Mouse (Mus musculus) MEL (cell line): ENCODE measurements around the gene Ncbp1. TPM values are rescaled to one million over a fixed set of nuclear protein-coding genes. Genes with fewer than 3 reads are reported as not detected.
A peak's percentile ranks its signal among the peaks of the same experiment; 100 is the strongest.

ENCODE experiments used
- DNase-seq: peaks from one replicate; pipeline ENCODE4 v3.0.0; 2011; ENCODE audit warnings: low read depth, low spot score
- H3K27ac ChIP-seq: 2 replicates; pipeline ENCODE4 v1.5.1; 2012; ENCODE audit warnings: low read depth, mild to moderate bottlenecking, control low read depth, low read length, moderate library complexity; ENCODE audit not compliant: control insufficient read depth
- H3K27me3 ChIP-seq, 2 experiments: fragments of 150-350 bp in 1 of 2; sonication (generic) in 1 of 2; 2 replicates each; pipeline ENCODE4 v1.6.1; 2012; ENCODE audit warnings: low read length in 2 of 2, mild to moderate bottlenecking in 2 of 2, improper control_type of control experiment in 1 of 2, moderate library complexity in 1 of 2; ENCODE audit not compliant: insufficient read depth in 2 of 2, control insufficient read depth in 1 of 2
- H3K36me3 ChIP-seq, 2 experiments: 2 replicates each; pipeline ENCODE4 v1.6.1; 2012 to 2014; ENCODE audit warnings: low read length in 2 of 2, improper control_type of control experiment in 1 of 2, inconsistent platforms in 1 of 2, mild to moderate bottlenecking in 1 of 2; ENCODE audit not compliant: insufficient read depth in 2 of 2, control insufficient read depth in 1 of 2
- H3K4me1 ChIP-seq, 2 experiments: fragments of 150-350 bp in 1 of 2; sonication (generic) in 1 of 2; 2 replicates each; pipeline ENCODE4 v1.6.1; 2012; ENCODE audit warnings: low read length in 2 of 2, improper control_type of control experiment in 1 of 2, mild to moderate bottlenecking in 1 of 2; ENCODE audit not compliant: insufficient read depth in 2 of 2, control insufficient read depth in 1 of 2
- H3K4me3 ChIP-seq, 2 experiments: fragments of 150-350 bp in 1 of 2; sonication (generic) in 1 of 2; 2 replicates each; pipeline ENCODE4 v1.5.1; 2012; ENCODE audit warnings: low read depth in 2 of 2, low read length in 2 of 2, mild to moderate bottlenecking in 2 of 2, moderate library complexity in 2 of 2, control low read depth in 1 of 2, improper control_type of control experiment in 1 of 2; ENCODE audit not compliant: control insufficient read depth in 1 of 2, insufficient read depth in 1 of 2
- H3K79me2 ChIP-seq: 2 replicates; pipeline ENCODE4 v1.6.1; 2012; ENCODE audit warnings: mild to moderate bottlenecking, low read length, moderate library complexity; ENCODE audit not compliant: control insufficient read depth, poor library complexity, insufficient read depth
- H3K9ac ChIP-seq: 2 replicates; pipeline ENCODE4 v1.6.1; 2012; ENCODE audit warnings: low read depth, mild to moderate bottlenecking, control low read depth, low read length, moderate library complexity; ENCODE audit not compliant: control insufficient read depth, poor library complexity, severe bottlenecking
- H3K9me3 ChIP-seq: fragments of 150-350 bp; sonication (generic); replicated peaks from 2 replicates; pipeline ENCODE4 v1.6.1; 2012; ENCODE audit warnings: mild to moderate bottlenecking, low read length, improper control_type of control experiment, moderate library complexity; ENCODE audit not compliant: insufficient read depth
- CHD1 ChIP-seq: IDR thresholded peaks from 2 replicates; pipeline ENCODE4 v1.6.1; 2012; ENCODE audit warnings: low read depth, mild to moderate bottlenecking, inconsistent platforms, low read length, improper control_type of control experiment
- CTCF ChIP-seq, 3 experiments: IDR thresholded peaks in 2 of 3; conservative IDR thresholded peaks in 1 of 3; 2 replicates each; pipeline ENCODE4 v1.5.1; 2011 to 2012; ENCODE audit warnings: low read length in 3 of 3, low read depth in 2 of 3, mild to moderate bottlenecking in 2 of 3, improper control_type of control experiment in 1 of 3, inconsistent platforms in 1 of 3, mixed read lengths in 1 of 3, moderate library complexity in 1 of 3; ENCODE audit not compliant: control insufficient read depth in 1 of 3, insufficient read depth in 1 of 3, poor library complexity in 1 of 3, severe bottlenecking in 1 of 3
- E2F4 ChIP-seq: IDR thresholded peaks from 2 replicates; pipeline ENCODE4 v1.6.1; 2011; ENCODE audit warnings: low read depth, low read length, improper control_type of control experiment, borderline replicate concordance
- ELF1 ChIP-seq: IDR thresholded peaks from 2 replicates; pipeline ENCODE4 v1.6.1; 2014; ENCODE audit warnings: low read depth, mild to moderate bottlenecking, inconsistent platforms, low read length, improper control_type of control experiment, moderate library complexity
- EP300 ChIP-seq, 2 experiments: IDR thresholded peaks; 2 replicates each; pipeline ENCODE4 v1.6.1; 2011; ENCODE audit warnings: improper control_type of control experiment in 2 of 2, low read length in 2 of 2, low read depth in 1 of 2, mild to moderate bottlenecking in 1 of 2
- GABPA ChIP-seq: IDR thresholded peaks from 2 replicates; pipeline ENCODE4 v1.6.1; 2012; ENCODE audit warnings: low read depth, mild to moderate bottlenecking, inconsistent platforms, low read length, improper control_type of control experiment, moderate library complexity
- GATA1 ChIP-seq: IDR thresholded peaks from 2 replicates; pipeline ENCODE4 v1.6.1; 2011; ENCODE audit warnings: low read depth, low read length, improper control_type of control experiment
- HCFC1 ChIP-seq: IDR thresholded peaks from 2 replicates; pipeline ENCODE4 v1.6.1; 2012; ENCODE audit warnings: low read depth, mild to moderate bottlenecking, inconsistent platforms, low read length, improper control_type of control experiment, moderate library complexity
- JUND ChIP-seq: IDR thresholded peaks from 2 replicates; pipeline ENCODE4 v1.6.1; 2011; ENCODE audit warnings: low read depth, mild to moderate bottlenecking, improper control_type of control experiment, low read length
- KAT2A ChIP-seq: conservative IDR thresholded peaks from 2 replicates; pipeline ENCODE4 v1.6.1; 2012; ENCODE audit warnings: low read depth, low read length, improper control_type of control experiment, inconsistent platforms
- MAX ChIP-seq: IDR thresholded peaks from 2 replicates; pipeline ENCODE4 v1.6.1; 2011; ENCODE audit warnings: low read length, improper control_type of control experiment
- MAZ ChIP-seq: IDR thresholded peaks from 2 replicates; pipeline ENCODE4 v1.6.1; 2012; ENCODE audit warnings: low read depth, mild to moderate bottlenecking, inconsistent platforms, low read length, improper control_type of control experiment
- MXI1 ChIP-seq: IDR thresholded peaks from 2 replicates; pipeline ENCODE4 v1.6.1; 2011; ENCODE audit warnings: mild to moderate bottlenecking, low read depth, low read length, improper control_type of control experiment
- MYB ChIP-seq: IDR thresholded peaks from 2 replicates; pipeline ENCODE4 v1.6.1; 2011; ENCODE audit warnings: mild to moderate bottlenecking, low read depth, low read length, improper control_type of control experiment
- MYC ChIP-seq: IDR thresholded peaks from 2 replicates; pipeline ENCODE4 v1.6.1; 2011; ENCODE audit warnings: low read depth, mild to moderate bottlenecking, low read length, improper control_type of control experiment, moderate library complexity
- NELFE ChIP-seq: IDR thresholded peaks from 2 replicates; pipeline ENCODE4 v1.6.1; 2011; ENCODE audit warnings: low read depth, low read length, improper control_type of control experiment
- NRF1 ChIP-seq: IDR thresholded peaks from 2 replicates; pipeline ENCODE4 v1.6.1; 2014; ENCODE audit warnings: low read depth, mild to moderate bottlenecking, inconsistent platforms, low read length, improper control_type of control experiment, moderate library complexity; ENCODE audit not compliant: poor library complexity, insufficient read depth, severe bottlenecking
- POLR2A ChIP-seq, 2 experiments: IDR thresholded peaks; 2 replicates each; pipeline ENCODE4 v1.6.1; 2011 to 2012; ENCODE audit warnings: low read length in 2 of 2, mild to moderate bottlenecking in 2 of 2, control low read depth in 1 of 2, improper control_type of control experiment in 1 of 2, low read depth in 1 of 2, moderate library complexity in 1 of 2; ENCODE audit not compliant: control insufficient read depth in 1 of 2, insufficient read depth in 1 of 2, poor library complexity in 1 of 2
- POLR2AphosphoS2 ChIP-seq: IDR thresholded peaks from 2 replicates; pipeline ENCODE4 v1.6.1; 2011; ENCODE audit warnings: low read length, improper control_type of control experiment
- RCOR1 ChIP-seq: IDR thresholded peaks from 2 replicates; pipeline ENCODE4 v1.6.1; 2012; ENCODE audit warnings: low read depth, mild to moderate bottlenecking, inconsistent platforms, low read length, improper control_type of control experiment
- SIN3A ChIP-seq: IDR thresholded peaks from 2 replicates; pipeline ENCODE4 v1.6.1; 2012; ENCODE audit warnings: low read length, improper control_type of control experiment, inconsistent platforms
- SMC3 ChIP-seq: IDR thresholded peaks from 2 replicates; pipeline ENCODE4 v1.6.1; 2011; ENCODE audit warnings: low read depth, low read length, improper control_type of control experiment
- TBP ChIP-seq: IDR thresholded peaks from 2 replicates; pipeline ENCODE4 v1.8.0; 2011; ENCODE audit warnings: low read depth, low read length, improper control_type of control experiment
- UBTF ChIP-seq: IDR thresholded peaks from 2 replicates; pipeline ENCODE4 v1.6.1; 2012; ENCODE audit warnings: low read depth, mild to moderate bottlenecking, inconsistent platforms, low read length, improper control_type of control experiment, moderate library complexity, borderline replicate concordance; ENCODE audit not compliant: insufficient read depth
- USF1 ChIP-seq: IDR thresholded peaks from 2 replicates; pipeline ENCODE4 v1.6.1; 2014; ENCODE audit warnings: low read depth, mild to moderate bottlenecking, inconsistent platforms, low read length, improper control_type of control experiment, moderate library complexity
- ZKSCAN1 ChIP-seq: IDR thresholded peaks from 2 replicates; pipeline ENCODE4 v1.6.1; 2012; ENCODE audit warnings: low read depth, mild to moderate bottlenecking, inconsistent platforms, low read length, improper control_type of control experiment, moderate library complexity
- ZMIZ1 ChIP-seq: IDR thresholded peaks from 2 replicates; pipeline ENCODE4 v1.6.1; 2012; ENCODE audit warnings: low read depth, mild to moderate bottlenecking, inconsistent platforms, low read length, improper control_type of control experiment, moderate library complexity
- ZNF384 ChIP-seq: IDR thresholded peaks from 2 replicates; pipeline ENCODE4 v1.6.1; 2012; ENCODE audit warnings: low read depth, mild to moderate bottlenecking, inconsistent platforms, low read length, improper control_type of control experiment
- polyA plus RNA-seq, 2 experiments: library from polyadenylated mRNA; stranded (reverse) in 1 of 2; unstranded in 1 of 2; fragments of >175 nt in 1 of 2; fragments of >200 nt in 1 of 2; gene quantifications; 2 replicates each; pipeline versions ENCODE4 v1.2.1 to v1.2.4; 2012; ENCODE audit warnings: low replicate concordance in 2 of 2, low read depth in 1 of 2; ENCODE audit not compliant: insufficient read length in 2 of 2, insufficient read depth in 1 of 2, missing spikeins in 1 of 2
- total RNA-seq: library from RNA; depleted of rRNA; stranded (reverse); fragments of 300-350 nt; gene quantifications from 2 replicates; pipeline ENCODE4 v1.2.3, GENCODE M21; 2012

The Ncbp1 gene
- total and polyA plus RNA-seq, 3 experiments = 86.6 to 106 TPM; not detected in 1

DNA sequence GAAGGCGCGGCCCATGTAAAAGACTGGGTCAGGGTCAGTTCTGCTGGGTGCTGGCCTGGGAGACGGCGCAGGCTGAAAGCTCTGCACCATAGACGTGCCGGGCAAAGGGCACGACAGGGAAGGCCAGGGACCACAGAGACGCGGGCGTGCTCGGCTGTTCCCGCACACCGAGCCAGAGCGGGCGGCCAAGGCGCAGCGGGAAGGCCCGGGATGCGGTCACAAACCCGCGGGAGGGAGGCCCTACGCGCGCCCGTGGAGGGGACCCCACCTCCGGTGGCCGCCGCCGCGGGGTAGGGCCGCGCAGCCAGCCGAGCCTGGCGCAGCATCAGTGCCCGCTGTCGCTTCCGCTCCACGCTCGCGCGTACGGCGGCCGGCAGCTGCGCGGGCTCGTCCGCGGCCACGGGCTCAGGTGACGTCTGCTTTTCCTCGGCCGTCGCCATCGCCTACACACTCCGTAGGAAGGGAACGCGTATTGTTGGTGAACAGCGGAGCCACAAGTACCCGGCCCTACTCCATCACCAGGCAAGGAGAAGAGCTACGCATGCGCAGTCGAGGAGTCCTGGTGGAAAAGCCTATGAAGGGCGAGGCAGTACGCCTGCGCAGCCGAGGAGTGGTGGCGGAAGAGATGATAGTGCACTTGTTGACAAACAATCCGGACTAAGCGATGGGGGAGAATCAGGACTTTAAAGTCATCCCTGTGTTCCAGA is 57.5 kb downstream of the Ncbp1 start, which contains the start of gene Xpa:
Gene Xpa (minus strand): TSS at position 531 of the 707 bp plus-strand sequence.
- H3K9me3 ChIP-seq = no peaks in the 10 kb centered on the region
- H3K4me1 ChIP-seq = peaks cover 0 to 11% of the 10 kb centered on the region in 2 experiments; a peak in 2 of 4 replicates
- no peaks in the 10 kb centered on the region for H3K27me3 ChIP-seq
- H3K9ac ChIP-seq = peak within 1 kb of the TSS; percentile 80
- H3K36me3 ChIP-seq = peaks cover 0 to 8% of the 10 kb centered on the region in 2 experiments; a peak in 1 of 4 replicates
- H3K4me3 ChIP-seq = peak within 1 kb of the TSS; percentile 74 to 87
- peak; percentile 97 for DNase-seq
- H3K79me2 ChIP-seq = peaks cover 4% of the 10 kb centered on the region
- peak; percentile 60 to 90; a peak in 3 of 4 replicates for TF ChIP-seq POLR2A (IDR thresholded peaks at IDR 0.05; ENCODE audit: control insufficient read depth in 1 of 2, insufficient read depth in 1 of 2, low read depth in 1 of 2, low read length in 2 of 2, poor library complexity in 1 of 2)
- peak; percentile 83 for TF ChIP-seq TBP
- TF ChIP-seq CHD1 = no peak
- TF ChIP-seq GABPA = no peak
- TF ChIP-seq SMC3 = no peak
- TF ChIP-seq NRF1 = peak; percentile 98
- 0 out of 2 replicates have a peak, but pooled peaks have one; percentile 30 for TF ChIP-seq GATA1
- peak; percentile 79 for TF ChIP-seq POLR2AphosphoS2
- TF ChIP-seq USF1 = peak; percentile 26; the same call in 1 of the 2 replicates
- TF ChIP-seq MYB = no peak
- peak; percentile 63; the same call in 1 of the 2 replicates for TF ChIP-seq MXI1
- TF ChIP-seq MAX = peak; percentile 53; the same call in 1 of the 2 replicates
- no peak for TF ChIP-seq ZNF384
- peak; percentile 84 for TF ChIP-seq HCFC1
- TF ChIP-seq ZMIZ1 = peak; percentile 87
- TF ChIP-seq ZKSCAN1 = no peak
- TF ChIP-seq MYC = 0 out of 2 replicates have a peak, but pooled peaks have one; percentile 41
- peak; percentile 85 for TF ChIP-seq SIN3A
- TF ChIP-seq UBTF = 0 out of 2 replicates have a peak, but pooled peaks have one; percentile 48
- peak; percentile 96 for TF ChIP-seq NELFE
- peak; percentile 31; the same call in 1 of the 2 replicates for TF ChIP-seq E2F4
- no peak for TF ChIP-seq CTCF (IDR thresholded peaks at IDR 0.05 in 2 of 3, conservative IDR thresholded peaks at IDR 0.05 in 1 of 3; ENCODE audit: control insufficient read depth in 1 of 3, insufficient read depth in 1 of 3, low read depth in 2 of 3, low read length in 3 of 3, poor library complexity in 1 of 3, severe bottlenecking in 1 of 3)
- peak; percentile 12; the same call in 1 of the 2 replicates for TF ChIP-seq RCOR1
- no peak for TF ChIP-seq JUND
- TF ChIP-seq EP300 (IDR thresholded peaks at IDR 0.05; ENCODE audit: low read depth in 1 of 2, low read length in 2 of 2) = no peak
- TF ChIP-seq KAT2A = peak; percentile 47; the same call in 1 of the 2 replicates
- 0 out of 2 replicates have a peak, but pooled peaks have one; percentile 37 for TF ChIP-seq MAZ
- peak; percentile 89 for TF ChIP-seq ELF1
- TF ChIP-seq, all 39 proteins: peak for 19
- H3K27ac ChIP-seq = peak within 1 kb of the TSS; percentile 32; the same call in 1 of the 2 replicates
